Mouse (Mus musculus): ENCODE data around the gene Nkx2-3.

The Nkx2-3 gene

DNA sequence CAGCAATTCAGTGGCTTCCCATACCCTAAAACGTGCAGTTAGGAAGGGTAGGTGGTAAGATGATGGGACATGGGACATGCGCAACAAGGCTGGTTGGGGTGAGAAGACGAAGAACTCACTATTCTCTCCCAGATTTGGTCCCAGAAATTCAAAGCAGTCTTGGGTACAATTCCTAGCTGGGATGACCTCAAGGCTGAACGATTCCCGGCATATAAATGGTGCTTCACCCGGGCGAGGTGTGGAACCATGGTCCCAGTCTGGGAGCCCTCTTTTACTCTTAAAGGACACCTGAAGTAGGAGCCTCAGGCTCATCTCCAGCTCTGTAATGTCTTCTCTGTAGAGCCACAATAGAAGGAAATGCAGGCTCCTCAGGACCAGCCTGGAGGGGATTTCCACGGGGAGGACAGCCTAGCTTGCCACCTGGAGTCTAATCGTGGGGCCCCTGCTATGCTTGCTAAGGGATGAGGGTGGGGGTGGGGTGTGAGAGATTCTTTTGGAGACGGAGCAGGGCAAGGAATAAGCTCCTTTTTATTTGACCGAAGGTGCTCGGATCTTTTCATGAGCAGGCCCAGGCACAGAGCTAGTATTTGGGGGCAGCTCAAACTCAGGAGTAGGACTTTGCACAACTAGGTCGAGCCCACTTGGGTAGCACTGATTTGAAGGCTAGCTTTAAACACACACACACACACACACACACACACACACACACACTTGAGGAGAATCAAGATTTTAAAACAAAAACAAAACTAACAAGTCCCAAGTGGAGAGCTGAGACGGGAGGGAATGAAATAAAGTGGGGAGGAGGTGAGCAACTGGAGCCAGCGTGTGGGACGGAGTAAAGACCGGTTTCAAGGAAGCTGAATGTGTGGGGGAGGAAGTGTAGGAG is 6.2 kb upstream of the Nkx2-3 start:
- DNase-seq (ENCODE audit: low read depth, low spot score), result no peak

DNA sequence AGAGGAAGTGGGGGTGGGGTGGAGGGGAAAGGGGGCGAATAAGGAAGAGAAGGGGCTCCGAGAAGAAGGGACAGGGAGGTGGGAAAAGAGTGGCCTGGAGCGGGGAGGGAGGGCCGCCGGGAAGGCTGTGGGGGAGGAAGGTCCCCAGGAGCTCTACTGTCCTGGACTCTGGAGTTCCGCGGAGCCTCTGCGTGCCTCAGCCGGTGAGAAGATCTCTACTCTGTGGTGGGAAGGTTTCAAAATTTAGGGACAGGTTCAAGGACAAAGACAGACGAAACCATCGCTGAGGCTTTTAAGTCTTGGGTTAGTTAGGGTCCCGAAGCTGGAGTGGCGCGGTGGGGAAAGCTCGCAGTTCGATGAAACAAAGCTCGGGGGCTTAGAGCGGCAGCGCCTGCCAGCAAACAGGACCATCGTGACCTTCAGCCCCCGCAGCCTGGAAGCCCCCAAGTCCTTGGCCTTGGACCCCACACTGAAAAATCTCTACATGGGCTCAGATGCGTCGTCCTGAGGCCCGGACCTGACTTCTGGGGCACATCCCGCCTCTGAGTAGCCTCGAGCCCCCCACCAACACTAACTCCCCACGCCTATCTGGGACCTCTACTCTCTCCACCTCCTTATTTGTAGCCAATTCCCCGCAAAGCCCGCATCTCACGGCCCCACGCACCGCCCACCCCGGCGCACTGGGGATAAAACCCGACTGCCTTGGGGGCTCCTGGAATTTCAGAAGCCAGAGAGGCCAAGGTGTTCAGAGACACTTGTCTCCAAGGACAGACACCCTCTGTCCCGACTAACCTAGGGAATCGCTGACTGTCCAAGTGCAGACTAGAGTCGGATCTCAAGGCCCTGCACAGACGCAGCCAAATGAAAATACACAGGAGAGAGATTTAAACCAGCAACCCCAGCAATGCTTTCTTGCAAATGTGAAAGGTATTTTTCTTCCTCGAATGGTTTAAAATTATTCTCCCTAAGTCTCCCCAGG is 5.3 kb upstream of the Nkx2-3 start:
- no peak for DNase-seq (ENCODE audit: low read depth, low spot score)

DNA sequence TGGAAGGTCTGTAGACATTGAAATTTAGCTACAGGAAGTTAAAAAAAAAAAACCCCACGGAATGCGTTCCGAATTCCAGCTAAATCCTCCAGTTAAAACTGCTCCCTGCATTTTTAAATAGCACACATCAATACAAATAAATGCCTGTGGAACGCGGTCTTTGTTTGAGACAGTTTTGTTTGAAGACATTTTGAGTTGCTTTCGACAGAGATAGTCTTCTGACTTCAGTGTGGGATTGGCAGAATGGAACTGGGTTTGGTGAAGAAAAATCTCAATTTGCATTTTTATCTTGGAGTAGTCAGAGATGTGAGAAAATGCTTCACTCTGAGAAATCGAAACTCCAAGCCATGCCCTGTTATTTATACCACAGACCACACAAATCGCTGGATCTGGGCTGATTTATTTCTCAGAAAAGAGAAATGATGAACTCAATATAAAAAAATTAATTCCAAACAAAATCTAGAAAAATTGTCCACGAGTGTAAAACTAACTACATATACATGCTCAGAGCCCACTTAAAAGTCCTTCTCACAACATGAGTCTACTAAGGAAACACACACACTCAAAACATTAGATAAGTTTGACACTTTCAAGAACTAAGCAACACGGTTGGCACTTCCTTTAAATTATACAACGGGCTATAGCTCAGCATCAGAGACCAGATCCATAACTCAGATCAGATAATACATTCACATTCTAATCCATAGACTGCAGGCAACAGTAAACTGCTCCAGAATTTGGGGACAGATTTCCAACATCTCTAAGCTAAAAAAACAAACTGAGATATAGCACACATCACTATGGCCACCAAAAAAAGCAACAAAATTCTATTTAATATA is 4.1 kb upstream of the Nkx2-3 start:
- no peak for DNase-seq (ENCODE audit: low read depth, low spot score)

DNA sequence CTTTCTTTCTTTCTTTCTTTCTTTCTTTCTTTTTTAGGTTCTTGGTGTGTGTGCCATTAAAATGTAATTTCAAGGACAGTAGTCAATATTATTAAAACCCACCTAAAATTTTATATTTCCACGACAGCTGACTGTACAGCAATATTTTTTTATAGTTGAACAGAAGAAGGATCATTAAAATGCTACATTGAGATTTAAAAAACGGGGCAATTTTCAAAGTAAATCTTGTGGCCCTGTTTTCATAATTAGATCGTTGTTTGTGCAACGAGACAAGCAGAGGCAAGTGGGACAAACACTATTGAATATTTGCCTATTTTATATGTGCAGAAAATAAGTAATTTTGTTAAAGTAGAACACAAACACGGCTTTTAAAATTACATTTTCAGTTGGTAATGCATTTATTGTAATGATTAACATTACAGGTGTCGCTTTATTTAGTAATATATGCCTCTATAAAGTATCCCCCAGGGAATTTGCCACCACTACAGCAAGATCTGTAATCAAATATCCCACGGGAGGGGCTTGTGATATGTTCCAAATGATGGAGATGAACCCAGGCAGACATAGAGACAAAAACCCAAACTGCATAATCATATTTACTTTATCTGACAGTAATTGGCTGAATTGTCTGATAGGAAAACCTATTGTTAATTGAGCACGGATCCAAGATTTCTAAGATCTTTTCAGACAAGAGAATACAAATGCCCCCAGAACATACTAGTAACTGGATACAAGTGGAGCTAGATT is 3.2 kb upstream of the Nkx2-3 start:
- no peak for DNase-seq (ENCODE audit: low read depth, low spot score)

DNA sequence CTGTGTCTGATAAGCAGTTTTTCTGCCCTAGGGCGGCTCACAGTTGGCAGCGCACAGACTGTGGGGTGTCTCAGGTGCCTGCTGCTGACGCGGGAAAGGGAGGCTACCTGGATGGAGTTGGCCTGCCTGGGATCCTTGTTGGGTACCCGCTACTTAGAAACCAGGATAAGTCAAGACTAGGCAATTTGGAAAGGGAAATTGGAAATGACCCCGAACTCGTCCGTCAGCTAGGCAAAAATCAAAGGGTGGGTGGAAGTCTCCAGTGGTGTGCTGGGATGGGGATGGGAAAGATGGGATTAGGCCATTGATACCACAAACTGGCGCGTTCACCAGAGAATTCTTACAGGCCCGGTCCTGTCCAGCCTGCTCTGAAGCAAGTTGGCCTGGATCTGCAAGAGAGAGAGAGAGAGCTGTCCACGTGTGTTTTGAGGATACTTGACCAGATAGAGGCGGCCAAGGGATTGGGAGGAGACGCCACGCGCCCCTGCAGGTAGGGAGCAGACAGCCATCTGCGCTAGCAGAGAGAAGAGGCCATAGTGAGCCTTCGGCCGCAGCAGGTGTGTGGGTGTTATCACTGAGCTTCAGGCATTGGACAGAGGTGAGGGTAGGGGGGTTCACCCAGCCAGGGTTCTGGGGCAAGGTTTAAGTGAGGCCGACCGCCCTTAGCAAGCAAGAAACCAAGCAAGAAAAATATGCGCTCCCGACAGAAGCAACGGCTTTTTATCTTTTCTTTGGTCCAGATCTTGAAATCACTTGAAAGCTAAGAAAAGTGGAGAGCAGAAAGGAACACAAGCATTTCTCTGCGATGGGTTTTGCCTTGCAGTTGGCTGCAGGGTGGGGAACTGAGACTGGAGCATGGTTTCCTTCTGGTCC is 2.4 kb upstream of the Nkx2-3 start:
- DNase-seq (ENCODE audit: low read depth, low spot score), result no peak

DNA sequence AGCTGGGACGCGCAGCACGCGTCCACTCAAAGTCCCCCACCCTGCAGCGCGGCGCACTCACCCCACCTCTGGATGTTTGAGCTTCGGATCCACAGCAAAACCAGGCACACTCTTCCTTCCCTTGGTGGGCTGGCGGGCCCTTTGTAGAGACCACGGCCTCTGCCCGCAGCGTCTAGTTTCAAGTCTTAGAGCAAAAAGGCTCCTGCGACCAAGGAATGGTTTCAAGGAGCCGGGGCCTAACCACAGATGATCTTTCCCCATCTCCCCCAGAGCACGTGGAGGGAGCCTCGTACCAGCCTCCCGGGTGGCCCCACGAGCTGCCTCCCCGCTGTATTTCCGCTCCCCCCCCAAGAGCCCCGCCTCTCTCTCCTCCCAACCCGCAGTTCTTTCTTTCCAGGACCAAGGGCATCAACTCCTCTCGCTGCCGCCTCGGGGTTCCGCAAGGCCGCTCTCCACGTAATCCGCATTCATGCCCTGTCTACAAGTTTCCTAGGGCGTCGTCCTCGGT is 1.7 kb upstream of the Nkx2-3 start:
- no peak for DNase-seq (ENCODE audit: low read depth, low spot score)

DNA sequence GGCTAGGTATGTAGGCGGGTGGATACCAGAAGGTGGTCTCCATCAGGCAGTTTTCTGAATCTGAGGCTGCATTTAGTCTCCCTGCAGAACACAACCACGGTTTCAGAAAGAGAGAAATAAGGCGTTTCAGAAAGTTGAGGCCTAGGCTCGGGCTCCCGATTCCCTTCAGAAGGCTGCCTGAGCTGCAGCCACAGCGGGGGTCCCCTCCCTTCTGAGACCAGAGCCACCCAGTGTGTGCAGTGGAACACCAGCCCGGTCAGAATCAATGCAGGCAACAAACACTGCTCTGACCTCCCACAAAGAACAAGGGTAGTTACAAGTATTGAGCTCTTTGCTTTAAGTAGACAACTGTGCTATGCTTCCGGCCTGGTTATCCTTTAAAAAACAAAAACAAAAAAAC is 1.0 kb upstream of the Nkx2-3 start:
- no peak for DNase-seq (ENCODE audit: low read depth, low spot score)

DNA sequence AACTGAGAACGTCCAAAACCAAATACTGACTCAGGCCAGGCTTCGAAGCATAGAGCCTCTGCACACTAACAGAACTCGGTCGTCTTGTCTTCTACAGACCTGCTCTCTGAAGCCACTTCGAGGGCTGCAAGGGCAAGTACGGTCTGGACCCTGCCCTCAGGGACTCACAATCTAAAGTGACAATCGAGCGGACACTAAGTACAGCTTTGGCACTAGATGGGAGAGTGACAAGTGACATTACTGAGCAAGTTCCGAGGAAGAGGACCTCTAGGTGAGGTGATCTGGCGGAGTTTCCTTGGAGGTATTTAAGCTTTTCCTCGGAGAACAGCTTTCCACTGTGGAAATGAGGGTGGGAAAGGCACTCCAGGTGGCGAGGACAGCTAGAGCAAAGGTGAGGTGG is 564 bp upstream of the Nkx2-3 start:
- no peak for DNase-seq (ENCODE audit: low read depth, low spot score)

DNA sequence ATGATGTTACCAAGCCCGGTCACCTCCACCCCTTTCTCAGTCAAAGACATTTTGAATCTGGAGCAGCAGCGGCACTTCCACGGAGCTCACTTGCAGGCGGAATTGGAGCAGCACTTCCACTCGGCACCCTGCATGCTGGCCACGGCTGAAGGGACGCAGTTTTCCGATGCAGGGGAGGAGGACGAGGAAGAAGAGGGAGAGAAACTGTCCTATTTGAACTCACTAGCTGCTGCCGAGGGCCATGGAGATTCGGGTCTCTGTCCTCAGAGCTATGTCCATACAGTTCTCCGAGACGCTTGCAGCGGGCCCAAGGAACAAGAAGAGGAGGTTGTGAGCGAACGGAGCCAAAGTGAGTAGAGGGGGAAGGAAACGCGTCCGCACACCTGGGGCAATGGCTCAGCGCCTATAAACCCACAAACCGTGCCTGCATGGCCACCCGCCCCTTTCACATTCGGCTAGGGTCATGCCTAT is 411 bp downstream of the Nkx2-3 start:
- DNase-seq (ENCODE audit: low read depth, low spot score), result no peak

DNA sequence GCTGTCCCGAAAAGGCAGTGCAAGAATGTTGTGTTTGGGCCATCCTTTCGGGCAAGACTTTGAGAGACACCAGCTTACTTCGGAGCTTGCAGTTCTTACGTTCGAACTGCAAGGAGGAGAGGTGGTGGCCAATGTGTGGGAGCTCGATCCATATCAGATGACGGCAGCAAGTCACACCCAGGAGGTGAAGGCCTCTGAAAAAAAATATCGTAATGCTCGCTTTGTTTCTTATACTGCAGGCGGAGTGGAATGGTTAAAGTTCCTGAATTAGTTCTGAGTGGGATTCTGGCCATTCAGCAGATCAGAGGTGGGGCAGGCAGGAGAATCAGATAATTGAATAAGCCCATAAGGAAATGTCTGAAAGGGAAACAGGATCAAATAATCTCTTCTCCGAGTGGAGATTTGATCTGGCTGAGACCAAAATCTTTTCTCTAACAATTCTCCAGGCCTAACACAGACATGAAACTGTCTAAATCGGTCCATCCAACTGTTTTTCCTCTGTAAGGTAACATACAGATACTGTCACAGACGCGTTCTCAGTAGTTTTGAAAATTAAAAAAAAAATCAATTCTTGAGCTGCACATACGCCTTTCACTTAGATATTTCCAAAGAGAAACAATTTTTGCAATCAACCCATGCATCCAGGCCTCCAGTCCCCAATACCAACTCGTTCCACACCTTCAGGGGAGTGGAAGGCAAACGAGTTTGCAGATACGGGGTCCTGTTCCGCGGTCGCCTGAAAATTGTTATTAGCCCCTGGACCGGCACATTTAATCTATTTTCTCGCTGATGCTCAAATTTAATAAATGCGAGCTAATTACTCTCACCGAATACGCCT is 1.4 kb downstream of the Nkx2-3 start:
- no peak for DNase-seq (ENCODE audit: low read depth, low spot score)

DNA sequence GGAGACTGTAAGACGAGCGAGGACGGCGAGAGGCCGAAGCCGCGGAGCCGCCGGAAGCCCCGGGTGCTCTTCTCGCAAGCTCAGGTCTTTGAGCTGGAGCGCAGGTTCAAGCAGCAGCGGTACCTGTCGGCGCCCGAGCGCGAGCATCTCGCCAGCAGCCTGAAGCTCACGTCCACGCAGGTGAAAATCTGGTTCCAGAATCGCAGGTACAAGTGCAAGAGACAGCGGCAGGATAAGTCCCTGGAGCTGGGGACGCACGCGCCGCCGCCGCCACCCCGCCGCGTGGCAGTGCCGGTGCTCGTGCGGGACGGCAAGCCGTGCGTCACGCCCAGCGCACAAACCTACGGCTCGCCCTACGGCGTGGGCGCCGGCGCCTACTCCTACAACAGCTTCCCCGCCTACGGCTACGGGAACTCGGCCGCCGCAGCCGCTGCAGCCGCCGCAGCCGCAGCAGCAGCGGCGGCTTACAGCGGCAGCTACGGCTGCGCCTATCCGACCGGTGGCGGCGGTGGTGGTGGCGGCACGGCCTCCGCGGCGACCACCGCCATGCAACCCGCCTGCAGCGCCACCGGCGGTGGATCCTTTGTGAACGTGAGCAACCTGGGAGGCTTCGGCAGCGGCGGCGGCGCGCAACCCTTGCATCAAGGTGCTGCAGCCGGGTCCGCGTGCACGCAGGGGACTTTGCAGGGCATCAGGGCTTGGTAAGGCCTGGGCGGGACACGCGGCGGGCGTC is 2.4 kb downstream of the Nkx2-3 start:
- no peak for DNase-seq (ENCODE audit: low read depth, low spot score)

DNA sequence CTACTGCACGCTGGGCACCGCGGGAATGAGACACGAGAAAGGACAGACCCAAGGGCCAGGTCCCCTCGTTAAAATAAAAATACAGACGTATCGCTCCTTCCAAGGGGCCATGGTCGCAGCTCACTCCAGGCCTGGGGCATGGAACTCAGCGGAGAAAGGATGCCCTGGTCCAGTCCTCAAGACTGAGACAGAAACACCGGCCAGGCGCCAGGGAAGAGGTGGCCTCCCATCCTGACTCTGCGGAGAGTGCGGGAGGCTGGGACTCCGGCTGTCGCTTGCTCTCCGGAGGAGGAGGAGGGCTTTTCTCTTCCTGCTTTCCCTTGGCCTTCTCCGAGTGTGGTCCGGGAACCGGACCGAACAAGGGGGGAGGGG is 2.9 kb downstream of the Nkx2-3 start:
- no peak for DNase-seq (ENCODE audit: low read depth, low spot score)

DNA sequence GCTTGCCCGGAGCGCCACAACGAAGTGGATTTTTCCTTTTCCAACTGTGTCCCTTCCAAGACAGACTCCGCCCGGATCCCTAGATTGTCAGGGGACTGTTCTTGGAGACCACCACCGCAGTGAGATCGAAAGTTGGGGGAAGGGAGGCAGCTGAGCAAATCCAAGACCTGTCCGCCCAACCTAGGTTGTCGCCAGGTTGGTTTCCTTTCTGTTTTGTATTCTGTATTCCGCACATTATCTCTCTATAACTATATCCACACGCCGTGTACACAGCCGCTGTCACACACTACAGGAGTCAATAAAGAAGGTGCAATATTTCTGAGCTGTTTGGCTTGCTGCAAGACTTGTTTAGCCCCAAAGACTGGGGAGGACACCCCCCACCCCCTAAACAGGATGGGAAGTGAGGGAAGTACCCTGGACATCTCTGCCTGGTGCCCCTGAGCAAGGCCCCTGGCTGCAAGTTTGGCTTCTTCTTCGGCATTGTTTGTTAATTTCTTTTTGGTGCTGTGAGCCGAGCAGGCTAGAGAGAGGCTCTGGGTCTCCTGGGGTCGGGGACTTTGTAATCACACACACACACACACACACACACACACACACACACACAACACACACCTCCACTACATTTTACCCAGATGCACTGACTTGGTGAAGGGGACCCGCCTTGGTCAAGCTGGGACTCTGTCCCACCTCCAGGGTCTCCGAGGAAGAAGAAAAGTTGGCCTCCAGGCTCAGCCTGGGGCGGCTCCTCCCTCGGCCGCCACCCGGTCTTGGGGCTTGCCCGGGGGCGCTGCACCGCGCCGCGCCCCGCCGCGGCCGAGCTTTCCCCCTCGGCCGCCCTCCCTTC is 3.7 kb downstream of the Nkx2-3 start:
- DNase-seq (ENCODE audit: low read depth, low spot score), result no peak

DNA sequence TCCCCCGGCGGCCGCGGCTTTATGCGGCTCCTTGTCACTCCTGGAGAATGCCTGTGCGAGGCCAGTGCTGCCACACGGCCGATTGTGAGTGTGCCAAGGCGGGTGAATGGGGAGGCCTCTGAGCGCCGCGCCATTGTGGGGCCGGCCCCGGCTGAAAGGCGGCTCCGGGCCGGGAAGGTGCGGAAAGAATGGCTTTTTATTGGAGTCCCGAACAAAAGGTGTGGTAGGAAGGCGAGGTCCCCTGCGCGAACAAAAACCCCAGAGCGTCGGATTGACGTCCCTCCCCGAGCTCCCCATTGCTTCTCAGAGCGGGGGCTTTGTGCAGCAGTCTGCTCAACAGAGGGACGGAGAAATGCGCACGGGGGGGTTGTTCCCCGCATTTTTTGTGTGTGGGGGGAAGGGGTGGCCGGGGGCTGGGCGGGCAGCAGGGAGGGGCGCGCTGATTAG is 4.3 kb downstream of the Nkx2-3 start:
- DNase-seq (ENCODE audit: low read depth, low spot score), result no peak

DNA sequence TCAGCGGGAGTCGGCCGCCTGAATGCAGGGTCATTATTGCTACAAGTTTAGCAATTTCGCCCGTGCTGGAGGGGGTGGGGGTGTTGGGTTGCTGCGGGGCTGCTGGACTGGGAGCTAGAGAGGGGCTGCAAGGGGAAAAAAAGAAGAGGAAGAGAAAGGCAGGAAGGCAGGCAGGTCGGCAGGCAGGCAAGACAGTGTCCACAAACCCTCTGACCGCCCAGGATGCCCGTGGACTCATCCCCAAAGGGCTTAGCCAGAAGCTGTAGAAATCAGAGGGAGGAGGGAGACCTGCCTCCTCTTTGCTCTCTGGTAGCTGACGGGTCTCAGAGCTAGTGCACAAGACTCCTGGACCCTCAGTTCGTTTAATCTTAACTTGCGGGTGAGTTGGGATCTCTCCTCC is 4.8 kb downstream of the Nkx2-3 start:
- no peak for DNase-seq (ENCODE audit: low read depth, low spot score)

DNA sequence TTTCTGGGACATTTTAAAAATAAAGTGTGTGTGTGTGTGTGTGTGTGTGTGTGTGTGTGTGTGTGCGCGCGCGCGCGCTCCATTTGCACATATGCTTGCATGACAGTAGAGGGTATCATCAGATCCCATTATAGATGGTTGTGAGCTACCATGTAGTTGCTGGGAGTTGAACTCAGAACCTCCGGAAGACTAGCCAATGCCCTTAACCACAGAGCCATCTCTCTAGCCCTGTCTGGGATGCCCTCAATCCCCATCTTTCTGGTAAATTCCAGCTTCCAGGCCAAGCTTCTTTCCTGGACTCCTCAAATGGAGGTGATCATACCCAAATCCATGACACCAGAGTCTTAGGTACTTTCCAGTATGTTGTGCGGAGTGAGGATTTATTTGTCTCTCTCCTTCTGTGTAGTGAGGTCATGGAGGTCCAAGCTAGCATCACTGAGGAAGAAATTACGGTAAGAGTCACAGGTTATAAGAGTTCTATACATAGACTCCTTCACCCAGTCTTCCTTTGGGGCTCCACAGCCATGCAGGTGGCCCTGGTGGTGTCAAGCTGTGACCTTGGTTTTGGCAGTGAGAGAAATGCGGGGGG is 5.7 kb downstream of the Nkx2-3 start:
- no peak for DNase-seq (ENCODE audit: low read depth, low spot score)

Measured in telencephalon, adult 2 months (tissue).